Mouse (Mus musculus) MEL (cell line): ENCODE results near the gene Rfc5. TPM values are rescaled to one million over a fixed set of nuclear protein-coding genes. Genes with fewer than 3 reads are reported as not detected.

ENCODE experiments used
- DNase-seq: peaks from one replicate; pipeline ENCODE4 v3.0.0; 2011; ENCODE audit warnings: low read depth, low spot score
- H3K27ac ChIP-seq: 2 replicates; pipeline ENCODE4 v1.5.1; 2012; ENCODE audit warnings: low read depth, mild to moderate bottlenecking, control low read depth, low read length, moderate library complexity; ENCODE audit not compliant: control insufficient read depth
- H3K27me3 ChIP-seq, 2 experiments: fragments of 150-350 bp in 1 of 2; sonication (generic) in 1 of 2; 2 replicates each; pipeline ENCODE4 v1.6.1; 2012; ENCODE audit warnings: low read length in 2 of 2, mild to moderate bottlenecking in 2 of 2, improper control_type of control experiment in 1 of 2, moderate library complexity in 1 of 2; ENCODE audit not compliant: insufficient read depth in 2 of 2, control insufficient read depth in 1 of 2
- H3K36me3 ChIP-seq, 2 experiments: 2 replicates each; pipeline ENCODE4 v1.6.1; 2012 to 2014; ENCODE audit warnings: low read length in 2 of 2, improper control_type of control experiment in 1 of 2, inconsistent platforms in 1 of 2, mild to moderate bottlenecking in 1 of 2; ENCODE audit not compliant: insufficient read depth in 2 of 2, control insufficient read depth in 1 of 2
- H3K4me1 ChIP-seq, 2 experiments: fragments of 150-350 bp in 1 of 2; sonication (generic) in 1 of 2; 2 replicates each; pipeline ENCODE4 v1.6.1; 2012; ENCODE audit warnings: low read length in 2 of 2, improper control_type of control experiment in 1 of 2, mild to moderate bottlenecking in 1 of 2; ENCODE audit not compliant: insufficient read depth in 2 of 2, control insufficient read depth in 1 of 2
- H3K4me3 ChIP-seq, 2 experiments: fragments of 150-350 bp in 1 of 2; sonication (generic) in 1 of 2; 2 replicates each; pipeline ENCODE4 v1.5.1; 2012; ENCODE audit warnings: low read depth in 2 of 2, low read length in 2 of 2, mild to moderate bottlenecking in 2 of 2, moderate library complexity in 2 of 2, control low read depth in 1 of 2, improper control_type of control experiment in 1 of 2; ENCODE audit not compliant: control insufficient read depth in 1 of 2, insufficient read depth in 1 of 2
- H3K79me2 ChIP-seq: 2 replicates; pipeline ENCODE4 v1.6.1; 2012; ENCODE audit warnings: mild to moderate bottlenecking, low read length, moderate library complexity; ENCODE audit not compliant: control insufficient read depth, poor library complexity, insufficient read depth
- H3K9ac ChIP-seq: 2 replicates; pipeline ENCODE4 v1.6.1; 2012; ENCODE audit warnings: low read depth, mild to moderate bottlenecking, control low read depth, low read length, moderate library complexity; ENCODE audit not compliant: control insufficient read depth, poor library complexity, severe bottlenecking
- H3K9me3 ChIP-seq: fragments of 150-350 bp; sonication (generic); replicated peaks from 2 replicates; pipeline ENCODE4 v1.6.1; 2012; ENCODE audit warnings: mild to moderate bottlenecking, low read length, improper control_type of control experiment, moderate library complexity; ENCODE audit not compliant: insufficient read depth
- BHLHE40 ChIP-seq: IDR thresholded peaks from 2 replicates; pipeline ENCODE4 v1.6.1; 2012; ENCODE audit warnings: low read depth, mild to moderate bottlenecking, inconsistent platforms, low read length, improper control_type of control experiment, borderline replicate concordance
- CTCF ChIP-seq, 3 experiments: IDR thresholded peaks in 2 of 3; conservative IDR thresholded peaks in 1 of 3; 2 replicates each; pipeline ENCODE4 v1.5.1; 2011 to 2012; ENCODE audit warnings: low read length in 3 of 3, low read depth in 2 of 3, mild to moderate bottlenecking in 2 of 3, improper control_type of control experiment in 1 of 3, inconsistent platforms in 1 of 3, mixed read lengths in 1 of 3, moderate library complexity in 1 of 3; ENCODE audit not compliant: control insufficient read depth in 1 of 3, insufficient read depth in 1 of 3, poor library complexity in 1 of 3, severe bottlenecking in 1 of 3
- ELF1 ChIP-seq: IDR thresholded peaks from 2 replicates; pipeline ENCODE4 v1.6.1; 2014; ENCODE audit warnings: low read depth, mild to moderate bottlenecking, inconsistent platforms, low read length, improper control_type of control experiment, moderate library complexity
- EP300 ChIP-seq, 2 experiments: IDR thresholded peaks; 2 replicates each; pipeline ENCODE4 v1.6.1; 2011; ENCODE audit warnings: improper control_type of control experiment in 2 of 2, low read length in 2 of 2, low read depth in 1 of 2, mild to moderate bottlenecking in 1 of 2
- GABPA ChIP-seq: IDR thresholded peaks from 2 replicates; pipeline ENCODE4 v1.6.1; 2012; ENCODE audit warnings: low read depth, mild to moderate bottlenecking, inconsistent platforms, low read length, improper control_type of control experiment, moderate library complexity
- GATA1 ChIP-seq: IDR thresholded peaks from 2 replicates; pipeline ENCODE4 v1.6.1; 2011; ENCODE audit warnings: low read depth, low read length, improper control_type of control experiment
- MAFK ChIP-seq: IDR thresholded peaks from 2 replicates; pipeline ENCODE4 v1.6.1; 2011; ENCODE audit warnings: low read depth, mild to moderate bottlenecking, low read length, improper control_type of control experiment, borderline replicate concordance
- MAX ChIP-seq: IDR thresholded peaks from 2 replicates; pipeline ENCODE4 v1.6.1; 2011; ENCODE audit warnings: low read length, improper control_type of control experiment
- MAZ ChIP-seq: IDR thresholded peaks from 2 replicates; pipeline ENCODE4 v1.6.1; 2012; ENCODE audit warnings: low read depth, mild to moderate bottlenecking, inconsistent platforms, low read length, improper control_type of control experiment
- MEF2A ChIP-seq: IDR thresholded peaks from 2 replicates; pipeline ENCODE4 v1.6.1; 2014; ENCODE audit warnings: low read depth, mild to moderate bottlenecking, inconsistent platforms, low read length, improper control_type of control experiment; ENCODE audit not compliant: poor library complexity, insufficient replicate concordance, severe bottlenecking; ENCODE audit errors: extremely low read depth
- NELFE ChIP-seq: IDR thresholded peaks from 2 replicates; pipeline ENCODE4 v1.6.1; 2011; ENCODE audit warnings: low read depth, low read length, improper control_type of control experiment
- POLR2AphosphoS2 ChIP-seq: IDR thresholded peaks from 2 replicates; pipeline ENCODE4 v1.6.1; 2011; ENCODE audit warnings: low read length, improper control_type of control experiment
- RAD21 ChIP-seq: IDR thresholded peaks from 2 replicates; pipeline ENCODE4 v1.6.1; 2011; ENCODE audit warnings: mild to moderate bottlenecking, low read depth, low read length, improper control_type of control experiment
- RCOR1 ChIP-seq: IDR thresholded peaks from 2 replicates; pipeline ENCODE4 v1.6.1; 2012; ENCODE audit warnings: low read depth, mild to moderate bottlenecking, inconsistent platforms, low read length, improper control_type of control experiment
- SIN3A ChIP-seq: IDR thresholded peaks from 2 replicates; pipeline ENCODE4 v1.6.1; 2012; ENCODE audit warnings: low read length, improper control_type of control experiment, inconsistent platforms
- TAL1 ChIP-seq: IDR thresholded peaks from 2 replicates; pipeline ENCODE4 v1.6.1; 2012; ENCODE audit warnings: mild to moderate bottlenecking, inconsistent platforms, low read length, moderate library complexity, mixed read lengths
- TBP ChIP-seq: IDR thresholded peaks from 2 replicates; pipeline ENCODE4 v1.8.0; 2011; ENCODE audit warnings: low read depth, low read length, improper control_type of control experiment
- TCF12 ChIP-seq: IDR thresholded peaks from 2 replicates; pipeline ENCODE4 v1.6.1; 2014; ENCODE audit warnings: low read depth, mild to moderate bottlenecking, inconsistent platforms, low read length, improper control_type of control experiment, moderate library complexity
- UBTF ChIP-seq: IDR thresholded peaks from 2 replicates; pipeline ENCODE4 v1.6.1; 2012; ENCODE audit warnings: low read depth, mild to moderate bottlenecking, inconsistent platforms, low read length, improper control_type of control experiment, moderate library complexity, borderline replicate concordance; ENCODE audit not compliant: insufficient read depth
- ZMIZ1 ChIP-seq: IDR thresholded peaks from 2 replicates; pipeline ENCODE4 v1.6.1; 2012; ENCODE audit warnings: low read depth, mild to moderate bottlenecking, inconsistent platforms, low read length, improper control_type of control experiment, moderate library complexity
- polyA plus RNA-seq, 2 experiments: library from polyadenylated mRNA; stranded (reverse) in 1 of 2; unstranded in 1 of 2; fragments of >175 nt in 1 of 2; fragments of >200 nt in 1 of 2; gene quantifications; 2 replicates each; pipeline versions ENCODE4 v1.2.1 to v1.2.4; 2012; ENCODE audit warnings: low replicate concordance in 2 of 2, low read depth in 1 of 2; ENCODE audit not compliant: insufficient read length in 2 of 2, insufficient read depth in 1 of 2, missing spikeins in 1 of 2
- total RNA-seq: library from RNA; depleted of rRNA; stranded (reverse); fragments of 300-350 nt; gene quantifications from 2 replicates; pipeline ENCODE4 v1.2.3, GENCODE M21; 2012

Gene Rfc5
- total and polyA plus RNA-seq, 3 experiments = 98.9 to 158 TPM; not detected in 1

DNA sequence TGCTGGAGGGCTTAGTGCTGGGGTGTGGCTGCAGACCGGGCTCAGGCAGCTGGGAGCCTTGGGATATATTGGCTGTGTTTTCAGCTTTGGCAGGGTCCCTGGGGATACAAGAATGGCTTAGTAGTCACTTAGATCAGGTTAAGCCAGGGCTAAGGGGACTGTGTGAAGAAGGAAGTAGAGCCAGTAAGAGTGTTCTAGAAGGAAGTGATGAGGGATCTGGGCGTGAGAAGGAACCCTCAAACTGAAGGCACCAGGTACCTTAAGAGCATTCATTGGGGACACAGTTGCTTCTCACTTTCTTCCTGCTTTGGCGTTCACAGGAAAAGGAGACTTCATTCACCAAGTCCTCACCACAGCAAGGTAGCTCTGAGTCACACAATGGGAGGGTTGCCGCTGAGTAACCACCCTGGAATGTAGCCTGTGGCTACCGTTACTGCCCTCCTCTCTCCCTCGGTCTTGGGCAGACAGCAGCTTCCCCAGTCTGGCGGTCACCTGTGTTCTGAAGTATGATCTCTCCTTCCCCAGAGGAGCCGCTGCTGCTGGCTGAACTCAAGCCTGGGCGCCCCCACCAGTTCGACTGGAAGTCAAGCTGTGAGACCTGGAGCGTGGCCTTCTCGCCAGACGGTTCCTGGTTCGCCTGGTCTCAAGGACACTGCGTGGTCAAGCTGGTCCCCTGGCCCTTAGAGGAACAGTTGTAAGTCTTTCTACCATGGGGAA lies 25.6 kb downstream of the Rfc5 start:
- no peak for DNase-seq
- Histone ChIP-seq H3K9ac (no peak overlapping the region), H3K27me3 (no peaks in the 10 kb centered on the region), H3K4me1 (peaks cover 13 to 32% of the 10 kb centered on the region in 2 experiments), H3K36me3 (peaks cover 2 to 25% of the 10 kb centered on the region in 2 experiments; a peak in 3 of 4 replicates), H3K79me2 (no peaks in the 10 kb centered on the region), H3K9me3 (no peaks in the 10 kb centered on the region), H3K4me3 (no peak overlapping the region), H3K27ac (no peak overlapping the region)
- TF ChIP-seq GATA1 (no peak), NELFE (no peak), RCOR1 (no peak), MAX (no peak), GABPA (no peak), TBP (no peak), ZMIZ1 (no peak), CTCF (IDR thresholded peaks at IDR 0.05 in 2 of 3, conservative IDR thresholded peaks at IDR 0.05 in 1 of 3; ENCODE audit: control insufficient read depth in 1 of 3, insufficient read depth in 1 of 3, low read depth in 2 of 3, low read length in 3 of 3, poor library complexity in 1 of 3, severe bottlenecking in 1 of 3) (no peak), SIN3A (no peak), EP300 (IDR thresholded peaks at IDR 0.05; ENCODE audit: low read depth in 1 of 2, low read length in 2 of 2) (no peak)
- TF ChIP-seq, all 39 proteins: peak for 0

DNA sequence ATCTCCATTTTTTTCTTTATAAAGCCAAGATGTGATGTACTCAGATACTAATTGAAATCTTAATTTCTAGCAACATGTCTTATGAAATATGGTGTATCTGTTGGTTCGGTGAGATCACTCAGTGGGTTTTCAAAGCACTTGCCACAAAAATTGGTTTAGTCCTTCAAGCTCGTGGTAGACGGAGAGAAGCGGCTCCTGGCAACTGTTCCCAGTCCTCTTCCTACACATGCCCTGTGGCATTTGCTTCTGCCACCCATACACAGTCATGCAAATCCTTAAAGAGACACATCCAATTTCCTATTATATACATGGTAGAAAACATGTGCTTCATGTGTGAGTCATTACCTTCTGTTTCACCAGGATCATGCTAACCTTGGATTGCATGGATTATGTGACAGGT lies 27.3 kb downstream of the Rfc5 start:
- DNase-seq = no peak
- H3K4me1 ChIP-seq = peaks cover 13 to 33% of the 10 kb centered on the region in 2 experiments
- no peaks in the 10 kb centered on the region for H3K9me3 ChIP-seq
- no peak overlapping the region for H3K27ac ChIP-seq
- no peak overlapping the region for H3K4me3 ChIP-seq
- TF ChIP-seq GABPA (no peak), TCF12 (no peak), MAX (no peak), RAD21 (no peak), CTCF (IDR thresholded peaks at IDR 0.05 in 2 of 3, conservative IDR thresholded peaks at IDR 0.05 in 1 of 3; ENCODE audit: control insufficient read depth in 1 of 3, insufficient read depth in 1 of 3, low read depth in 2 of 3, low read length in 3 of 3, poor library complexity in 1 of 3, severe bottlenecking in 1 of 3) (no peak), TAL1 (no peak), UBTF (no peak), ELF1 (no peak), MAFK (no peak), BHLHE40 (no peak), POLR2AphosphoS2 (no peak), MEF2A (no peak), MAZ (no peak)
- no peaks in the 10 kb centered on the region for H3K27me3 ChIP-seq
- H3K9ac ChIP-seq = no peak overlapping the region
- H3K36me3 ChIP-seq = peaks cover 1 to 25% of the 10 kb centered on the region in 2 experiments; a peak in 3 of 4 replicates
- peaks cover 9% of the 10 kb centered on the region for H3K79me2 ChIP-seq
